Mouse (Mus musculus): ENCODE data around the gene Gm9803.

DNA sequence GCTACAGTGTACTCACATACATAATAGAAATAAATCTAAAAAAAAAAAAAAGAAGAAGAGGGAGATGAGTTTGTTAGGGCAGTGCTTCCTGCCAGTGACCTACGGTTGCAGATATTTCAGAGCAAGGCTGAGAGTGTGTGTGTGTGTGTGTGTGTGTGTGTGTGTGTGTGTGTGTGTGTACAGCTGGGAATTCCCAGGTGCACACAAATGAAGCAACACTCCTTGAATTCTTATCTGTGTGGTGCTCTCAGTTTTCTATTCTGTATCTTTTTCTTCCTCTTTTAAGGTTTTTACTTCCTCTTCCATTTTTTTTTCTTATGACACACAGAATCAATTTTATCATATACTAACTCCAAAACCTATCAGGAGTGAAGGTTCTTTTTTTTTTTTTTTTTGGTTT lies 19.6 kb upstream of the Gm9803 start:
- TF ChIP-seq CTCF (IDR thresholded peaks at IDR 0.05; ENCODE audit: extremely low read depth, insufficient read depth, insufficient read length, insufficient replicate concordance) = no peak
- no peak for TF ChIP-seq POLR2A (IDR thresholded peaks at IDR 0.05; ENCODE audit: low read depth, low read length)

All from spleen, adult 2 months (tissue).